Mouse (Mus musculus): ENCODE data around the gene Fdps. TPM values are rescaled to one million over a fixed set of nuclear protein-coding genes. Genes with fewer than 3 reads are reported as not detected.

The Fdps gene
- polyA plus RNA-seq, 1 experiment = 260 TPM

- Histone ChIP-seq H3K27me3 (ENCODE audit: control insufficient read depth, insufficient read depth, low read length, poor library complexity, severe bottlenecking) (no peaks in the 10 kb centered on the region), H3K27ac (ENCODE audit: insufficient read depth, low read length) (no peak overlapping the region), H3K4me3 (ENCODE audit: low read depth, low read length) (no peak overlapping the region), H3K36me3 (ENCODE audit: control insufficient read depth, insufficient read depth, low read length, poor library complexity, severe bottlenecking) (no peaks in the 10 kb centered on the region), H3K9ac (ENCODE audit: low read depth, poor library complexity, severe bottlenecking) (no peak overlapping the region), H3K4me1 (ENCODE audit: control insufficient read depth, insufficient read depth, low read length) (no peaks in the 10 kb centered on the region), H3K9me3 (replicated peaks; ENCODE audit: control insufficient read depth, insufficient read depth, low read length, poor library complexity, severe bottlenecking) (no peaks in the 10 kb centered on the region)
- TF ChIP-seq POLR2A (IDR thresholded peaks at IDR 0.05; ENCODE audit: insufficient read depth, low read length) = no peak
- TF ChIP-seq EP300 (IDR thresholded peaks at IDR 0.05; ENCODE audit: insufficient read depth, low read depth, low read length) = no peak
- no peak for TF ChIP-seq CTCF (IDR thresholded peaks at IDR 0.05; ENCODE audit: low read depth, low read length)
Observed at GRCm38 (mm10) chr3:89144821-89145220, 43.1 kb upstream of the Fdps start.

DNA sequence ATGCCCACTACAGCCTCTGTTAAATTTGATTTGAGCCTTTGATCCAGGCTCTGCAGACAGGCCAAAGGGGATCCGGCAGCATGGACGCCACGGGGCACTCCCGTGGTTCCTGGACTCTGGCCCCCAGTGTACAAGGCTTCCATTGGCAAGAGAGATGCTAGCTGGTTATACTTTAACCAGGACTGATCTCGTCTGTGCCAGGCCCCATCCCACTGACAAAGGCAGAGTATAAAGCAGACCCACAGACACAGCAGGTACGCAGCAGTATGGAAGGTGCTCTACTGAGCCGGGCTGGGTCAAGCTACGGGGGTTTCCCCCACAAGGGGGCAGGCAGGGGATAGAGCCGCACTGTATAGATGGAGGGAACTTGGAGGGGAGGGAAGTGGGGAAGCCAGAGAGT is 34.6 kb upstream of the Fdps start:
- H3K27me3 ChIP-seq (ENCODE audit: control insufficient read depth, insufficient read depth, low read length, poor library complexity, severe bottlenecking) = no peaks in the 10 kb centered on the region
- no peaks in the 10 kb centered on the region for H3K36me3 ChIP-seq (ENCODE audit: control insufficient read depth, insufficient read depth, low read length, poor library complexity, severe bottlenecking)
- no peak overlapping the region for H3K9ac ChIP-seq (ENCODE audit: low read depth, poor library complexity, severe bottlenecking)
- H3K4me1 ChIP-seq (ENCODE audit: control insufficient read depth, insufficient read depth, low read length) = no peaks in the 10 kb centered on the region
- H3K9me3 ChIP-seq (replicated peaks; ENCODE audit: control insufficient read depth, insufficient read depth, low read length, poor library complexity, severe bottlenecking) = no peaks in the 10 kb centered on the region
- TF ChIP-seq EP300 (IDR thresholded peaks at IDR 0.05; ENCODE audit: insufficient read depth, low read depth, low read length) (no peak), CTCF (IDR thresholded peaks at IDR 0.05; ENCODE audit: low read depth, low read length) (peak; percentile 48), POLR2A (IDR thresholded peaks at IDR 0.05; ENCODE audit: insufficient read depth, low read length) (no peak)
- no peak overlapping the region for H3K27ac ChIP-seq (ENCODE audit: insufficient read depth, low read length)
- H3K4me3 ChIP-seq (ENCODE audit: low read depth, low read length) = no peak overlapping the region

DNA sequence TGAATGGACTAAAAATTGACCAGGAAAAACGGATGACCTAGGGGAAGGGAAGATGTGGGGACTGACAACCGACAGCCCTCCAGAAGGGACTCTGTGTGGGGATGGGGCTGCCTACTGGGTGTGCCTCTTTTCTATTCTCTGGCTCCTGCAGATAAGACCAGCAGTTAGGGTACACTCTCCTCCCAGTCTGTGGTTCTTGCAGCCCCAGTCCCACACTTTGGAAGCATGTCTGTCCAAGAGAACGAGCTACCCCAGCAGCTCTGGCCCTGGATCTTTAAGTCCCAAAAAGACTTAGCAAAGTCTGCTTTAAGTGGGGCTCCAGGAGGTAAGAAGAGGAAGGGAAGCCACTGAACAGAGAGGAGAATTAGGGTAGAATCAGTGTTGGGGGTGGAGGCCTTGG is 34.2 kb upstream of the Fdps start, which contains the start of gene Pklr:
Gene Pklr (plus strand): TSS at position 185 of the 400 bp plus-strand sequence.
- no peak for TF ChIP-seq CTCF (IDR thresholded peaks at IDR 0.05; ENCODE audit: low read depth, low read length)
- no peak for TF ChIP-seq POLR2A (IDR thresholded peaks at IDR 0.05; ENCODE audit: insufficient read depth, low read length)
- no peak for TF ChIP-seq EP300 (IDR thresholded peaks at IDR 0.05; ENCODE audit: insufficient read depth, low read depth, low read length)
- no peaks in the 10 kb centered on the region for H3K4me1 ChIP-seq (ENCODE audit: control insufficient read depth, insufficient read depth, low read length)
- 0 out of 2 replicates have a peak within 1 kb of the TSS, but pooled peaks have one; percentile 41 for H3K9ac ChIP-seq (ENCODE audit: low read depth, poor library complexity, severe bottlenecking)
- H3K4me3 ChIP-seq (ENCODE audit: low read depth, low read length) = peak within 1 kb of the TSS; percentile 39
- no peak within 1 kb of the TSS for H3K27ac ChIP-seq (ENCODE audit: insufficient read depth, low read length)
- no peaks in the 10 kb centered on the region for H3K27me3 ChIP-seq (ENCODE audit: control insufficient read depth, insufficient read depth, low read length, poor library complexity, severe bottlenecking)
- H3K36me3 ChIP-seq (ENCODE audit: control insufficient read depth, insufficient read depth, low read length, poor library complexity, severe bottlenecking) = no peaks in the 10 kb centered on the region
- H3K9me3 ChIP-seq (replicated peaks; ENCODE audit: control insufficient read depth, insufficient read depth, low read length, poor library complexity, severe bottlenecking) = no peaks in the 10 kb centered on the region

- no peak overlapping the region for H3K27ac ChIP-seq (ENCODE audit: insufficient read depth, low read length)
- H3K36me3 ChIP-seq (ENCODE audit: control insufficient read depth, insufficient read depth, low read length, poor library complexity, severe bottlenecking) = no peaks in the 10 kb centered on the region
Observed at GRCm38 (mm10) chr3:89133752-89134151, 32.0 kb upstream of the Fdps start.

GRCm38 (mm10) chr3:89133063-89133450 is 31.3 kb upstream of the Fdps start:
- no peak overlapping the region for H3K9ac ChIP-seq (ENCODE audit: low read depth, poor library complexity, severe bottlenecking)
- no peaks in the 10 kb centered on the region for H3K27me3 ChIP-seq (ENCODE audit: control insufficient read depth, insufficient read depth, low read length, poor library complexity, severe bottlenecking)
- no peak overlapping the region for H3K27ac ChIP-seq (ENCODE audit: insufficient read depth, low read length)
- no peak overlapping the region for H3K4me3 ChIP-seq (ENCODE audit: low read depth, low read length)
- TF ChIP-seq CTCF (IDR thresholded peaks at IDR 0.05; ENCODE audit: low read depth, low read length) (no peak), POLR2A (IDR thresholded peaks at IDR 0.05; ENCODE audit: insufficient read depth, low read length) (no peak), EP300 (IDR thresholded peaks at IDR 0.05; ENCODE audit: insufficient read depth, low read depth, low read length) (no peak)
- no peaks in the 10 kb centered on the region for H3K36me3 ChIP-seq (ENCODE audit: control insufficient read depth, insufficient read depth, low read length, poor library complexity, severe bottlenecking)
- no peaks in the 10 kb centered on the region for H3K4me1 ChIP-seq (ENCODE audit: control insufficient read depth, insufficient read depth, low read length)
- no peaks in the 10 kb centered on the region for H3K9me3 ChIP-seq (replicated peaks; ENCODE audit: control insufficient read depth, insufficient read depth, low read length, poor library complexity, severe bottlenecking)

More at GRCm38 (mm10) chr3:89133752-89134151, 32.0 kb upstream of the Fdps start:
- Histone ChIP-seq H3K4me3 (ENCODE audit: low read depth, low read length) (no peak overlapping the region), H3K9me3 (replicated peaks; ENCODE audit: control insufficient read depth, insufficient read depth, low read length, poor library complexity, severe bottlenecking) (no peaks in the 10 kb centered on the region), H3K27me3 (ENCODE audit: control insufficient read depth, insufficient read depth, low read length, poor library complexity, severe bottlenecking) (no peaks in the 10 kb centered on the region), H3K9ac (ENCODE audit: low read depth, poor library complexity, severe bottlenecking) (no peak overlapping the region), H3K4me1 (ENCODE audit: control insufficient read depth, insufficient read depth, low read length) (no peaks in the 10 kb centered on the region)
- TF ChIP-seq POLR2A (IDR thresholded peaks at IDR 0.05; ENCODE audit: insufficient read depth, low read length) = no peak
- TF ChIP-seq EP300 (IDR thresholded peaks at IDR 0.05; ENCODE audit: insufficient read depth, low read depth, low read length) = no peak
- TF ChIP-seq CTCF (IDR thresholded peaks at IDR 0.05; ENCODE audit: low read depth, low read length) = no peak

DNA sequence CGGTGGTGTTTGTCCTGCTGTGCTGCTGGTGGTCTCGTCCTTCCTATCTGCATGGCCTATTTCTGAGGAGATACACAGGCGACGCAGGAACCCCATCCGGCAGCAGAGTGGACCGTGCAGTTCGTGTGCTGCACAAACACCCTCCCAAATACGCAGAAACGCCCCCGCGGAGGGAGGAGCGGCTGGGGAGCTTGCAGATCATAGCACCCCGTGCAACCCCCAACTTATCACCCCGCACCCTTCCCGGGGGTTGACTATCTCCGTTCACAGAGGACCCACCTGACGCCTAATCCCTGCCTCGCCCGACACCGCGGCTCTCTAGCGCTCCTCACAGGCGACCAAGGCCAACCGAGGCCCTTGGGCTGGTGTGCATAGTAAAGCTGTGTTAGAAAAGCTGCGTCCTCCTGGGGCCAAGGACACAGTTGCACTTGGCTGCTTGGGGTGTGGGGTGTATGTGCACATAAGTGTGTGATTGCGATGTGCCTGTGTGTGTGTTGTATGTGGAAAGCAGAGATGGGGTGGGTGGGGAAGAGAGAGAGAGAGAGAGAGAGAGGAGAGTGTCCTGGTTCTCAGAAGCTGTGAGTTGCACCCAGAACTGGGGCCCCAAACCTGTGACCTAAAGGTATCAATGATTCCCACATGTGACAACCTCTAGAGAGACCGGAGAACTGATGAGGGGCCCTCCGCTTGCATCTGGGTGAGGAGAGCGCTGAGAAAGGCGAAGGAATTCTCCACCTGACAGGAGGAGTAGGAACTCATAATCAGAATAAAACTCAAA is 30.7 kb upstream of the Fdps start:
- Histone ChIP-seq H3K27me3 (ENCODE audit: control insufficient read depth, insufficient read depth, low read length, poor library complexity, severe bottlenecking) (no peaks in the 10 kb centered on the region), H3K9me3 (replicated peaks; ENCODE audit: control insufficient read depth, insufficient read depth, low read length, poor library complexity, severe bottlenecking) (no peaks in the 10 kb centered on the region), H3K4me3 (ENCODE audit: low read depth, low read length) (peak overlapping the region; percentile 20; the same call in 1 of the 2 replicates), H3K4me1 (ENCODE audit: control insufficient read depth, insufficient read depth, low read length) (no peaks in the 10 kb centered on the region), H3K9ac (ENCODE audit: low read depth, poor library complexity, severe bottlenecking) (no peak overlapping the region), H3K36me3 (ENCODE audit: control insufficient read depth, insufficient read depth, low read length, poor library complexity, severe bottlenecking) (no peaks in the 10 kb centered on the region), H3K27ac (ENCODE audit: insufficient read depth, low read length) (no peak overlapping the region)
- TF ChIP-seq EP300 (IDR thresholded peaks at IDR 0.05; ENCODE audit: insufficient read depth, low read depth, low read length) (no peak), CTCF (IDR thresholded peaks at IDR 0.05; ENCODE audit: low read depth, low read length) (peak; percentile 42)
